Mouse (Mus musculus) E14TG2a.4 (cell line): ENCODE measurements around the gene Gpr35.
A peak's percentile ranks its signal among the peaks of the same experiment; 100 is the strongest.

Experiments used
- H3K27me3 ChIP-seq: 2 replicates; pipeline ENCODE4 v1.6.1; 2014; ENCODE audit warnings: low read length, control low read depth; ENCODE audit not compliant: insufficient read depth
- H3K36me3 ChIP-seq: 2 replicates; pipeline ENCODE4 v1.6.1; 2014; ENCODE audit warnings: low read length, control low read depth; ENCODE audit not compliant: insufficient read depth
- H3K4me1 ChIP-seq: replicated peaks from 2 replicates; pipeline ENCODE4 v1.6.1; 2014; ENCODE audit warnings: low read depth, low read length, control low read depth
- H3K4me3 ChIP-seq: replicated peaks from 2 replicates; pipeline ENCODE4 v1.5.1; 2014; ENCODE audit warnings: mild to moderate bottlenecking, low read length
- H3K9me3 ChIP-seq: 2 replicates; pipeline ENCODE4 v1.6.1; 2014; ENCODE audit warnings: low read length, control low read depth
- CTCF ChIP-seq: conservative IDR thresholded peaks from 2 replicates; pipeline ENCODE4 v1.5.1; 2014; ENCODE audit warnings: low read length
- NANOG ChIP-seq: IDR thresholded peaks from 2 replicates; pipeline ENCODE4 v1.6.1; 2014; ENCODE audit warnings: borderline replicate concordance, low read length, mixed read lengths
- POU5F1 ChIP-seq: IDR thresholded peaks from 2 replicates; pipeline ENCODE4 v1.6.1; 2014; ENCODE audit warnings: low read length, borderline replicate concordance

Gene Gpr35

DNA sequence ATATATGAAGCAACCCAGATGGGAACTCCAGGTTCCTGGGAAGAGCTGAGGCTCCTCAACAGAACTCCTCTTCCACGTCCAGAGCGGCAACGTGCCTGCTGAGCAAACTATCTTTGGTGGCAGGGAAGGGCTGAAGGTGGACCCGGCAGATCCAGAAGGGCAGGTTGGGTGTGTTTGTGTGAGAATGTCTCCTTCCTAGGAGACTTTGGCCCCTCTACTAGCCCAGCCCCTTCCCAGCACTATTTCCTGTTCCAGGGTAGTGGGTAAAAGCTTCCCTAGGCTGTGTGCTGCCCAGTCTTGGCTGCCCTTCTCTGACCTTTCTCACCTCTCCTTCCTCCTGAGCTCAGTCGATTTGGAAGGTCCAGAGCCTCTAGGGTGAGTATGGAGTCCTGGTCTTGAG, at the start of gene Gpr35:
Gene Gpr35, plus strand, starts transcription at position 259 of the 400 bp plus-strand sequence.
- Histone ChIP-seq H3K27me3 (no peaks in the 10 kb centered on the region), H3K4me1 (peaks cover 13% of the 10 kb centered on the region), H3K4me3 (no peak within 1 kb of the TSS), H3K36me3 (peaks cover 42% of the 10 kb centered on the region), H3K9me3 (no peaks in the 10 kb centered on the region)
- TF ChIP-seq NANOG = no peak
- no peak for TF ChIP-seq POU5F1
- no peak for TF ChIP-seq CTCF

DNA sequence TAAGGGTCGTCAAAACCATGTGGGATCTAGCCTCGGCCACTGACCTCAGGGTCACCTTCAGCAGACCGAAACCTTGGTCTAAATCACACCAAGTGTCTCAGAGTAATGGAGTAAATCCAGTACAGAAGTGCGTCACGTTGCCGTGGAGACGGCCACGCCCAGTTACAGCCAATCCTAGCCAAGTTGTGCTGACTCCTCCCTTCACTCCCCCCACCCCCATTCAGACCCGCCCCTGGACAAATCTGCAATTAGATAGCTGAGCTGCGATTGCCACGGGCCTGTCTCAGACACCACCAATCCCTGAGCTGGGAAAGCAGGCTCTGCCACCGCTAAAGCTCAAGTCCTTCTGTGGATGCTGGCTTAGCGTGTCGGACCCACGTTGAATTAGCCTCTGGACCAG, 47.9 kb upstream of the Gpr35 start, which contains the start of gene Ankmy1:
Gene Ankmy1, minus strand, starts transcription at position 121 of the 400 bp plus-strand sequence.
- TF ChIP-seq POU5F1 = no peak
- no peak for TF ChIP-seq NANOG
- no peak for TF ChIP-seq CTCF
- H3K36me3 ChIP-seq = peaks cover 8% of the 10 kb centered on the region
- H3K4me3 ChIP-seq = peak within 1 kb of the TSS; percentile 63
- peaks cover 32% of the 10 kb centered on the region for H3K4me1 ChIP-seq
- H3K27me3 ChIP-seq = peaks cover 32% of the 10 kb centered on the region
- no peaks in the 10 kb centered on the region for H3K9me3 ChIP-seq

DNA sequence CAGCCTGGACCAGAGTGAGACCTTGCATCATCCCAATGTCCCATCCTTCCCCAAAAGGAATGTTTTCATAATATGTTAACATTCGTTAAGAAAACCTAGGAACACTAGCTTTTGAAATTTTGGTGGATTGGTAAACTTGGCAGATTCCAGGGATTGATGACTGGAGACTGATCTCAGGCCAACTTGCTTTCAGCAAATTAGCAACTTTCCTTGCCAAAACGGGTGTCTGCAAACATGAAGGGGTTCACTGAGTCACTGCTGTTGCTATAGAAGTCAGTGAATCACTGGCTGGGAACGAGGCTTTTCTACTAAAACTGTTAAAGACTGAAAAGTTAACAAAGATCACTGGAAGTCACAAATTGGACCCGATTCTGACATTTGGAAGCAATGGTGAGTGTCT, 47.0 kb upstream of the Gpr35 start:
- Histone ChIP-seq H3K27me3 (peaks cover 32% of the 10 kb centered on the region), H3K4me1 (peaks cover 39% of the 10 kb centered on the region), H3K4me3 (no peak overlapping the region), H3K9me3 (no peaks in the 10 kb centered on the region), H3K36me3 (peaks cover 8% of the 10 kb centered on the region)
- no peak for TF ChIP-seq CTCF
- TF ChIP-seq NANOG = no peak
- TF ChIP-seq POU5F1 = no peak

DNA sequence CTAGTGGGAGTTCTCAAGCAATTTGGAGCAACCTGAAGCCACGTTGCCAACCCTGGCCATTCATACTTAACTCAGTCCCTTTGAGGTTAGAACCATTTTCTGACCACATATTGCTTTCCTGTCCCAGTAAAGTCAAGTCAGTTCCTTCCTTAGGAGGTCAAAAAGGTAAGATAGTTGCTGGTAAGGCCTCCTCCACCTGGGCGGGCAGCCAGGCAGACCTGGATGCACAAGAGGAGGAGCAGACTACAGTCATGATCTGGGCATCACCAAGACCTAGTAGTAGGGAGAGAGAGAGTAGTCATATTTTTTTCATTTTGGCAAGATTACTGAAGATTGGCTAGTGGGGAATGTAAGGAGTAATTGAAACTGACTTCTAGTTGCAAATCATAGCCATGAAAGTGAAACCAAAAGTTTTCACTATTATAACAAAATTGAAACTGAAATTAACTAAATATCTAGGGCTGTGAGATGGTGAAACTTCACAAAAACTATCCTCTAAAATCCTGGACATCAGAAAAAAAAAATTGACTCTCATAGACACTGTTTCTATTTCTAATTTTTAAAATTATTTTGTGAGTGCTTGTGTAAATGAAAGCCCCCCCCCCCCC, 44.9 kb upstream of the Gpr35 start:
- Histone ChIP-seq H3K36me3 (peaks cover 8% of the 10 kb centered on the region), H3K4me1 (peaks cover 45% of the 10 kb centered on the region), H3K4me3 (no peak overlapping the region), H3K9me3 (no peaks in the 10 kb centered on the region), H3K27me3 (peaks cover 33% of the 10 kb centered on the region)
- TF ChIP-seq CTCF = no peak
- TF ChIP-seq POU5F1 = no peak
- no peak for TF ChIP-seq NANOG

DNA sequence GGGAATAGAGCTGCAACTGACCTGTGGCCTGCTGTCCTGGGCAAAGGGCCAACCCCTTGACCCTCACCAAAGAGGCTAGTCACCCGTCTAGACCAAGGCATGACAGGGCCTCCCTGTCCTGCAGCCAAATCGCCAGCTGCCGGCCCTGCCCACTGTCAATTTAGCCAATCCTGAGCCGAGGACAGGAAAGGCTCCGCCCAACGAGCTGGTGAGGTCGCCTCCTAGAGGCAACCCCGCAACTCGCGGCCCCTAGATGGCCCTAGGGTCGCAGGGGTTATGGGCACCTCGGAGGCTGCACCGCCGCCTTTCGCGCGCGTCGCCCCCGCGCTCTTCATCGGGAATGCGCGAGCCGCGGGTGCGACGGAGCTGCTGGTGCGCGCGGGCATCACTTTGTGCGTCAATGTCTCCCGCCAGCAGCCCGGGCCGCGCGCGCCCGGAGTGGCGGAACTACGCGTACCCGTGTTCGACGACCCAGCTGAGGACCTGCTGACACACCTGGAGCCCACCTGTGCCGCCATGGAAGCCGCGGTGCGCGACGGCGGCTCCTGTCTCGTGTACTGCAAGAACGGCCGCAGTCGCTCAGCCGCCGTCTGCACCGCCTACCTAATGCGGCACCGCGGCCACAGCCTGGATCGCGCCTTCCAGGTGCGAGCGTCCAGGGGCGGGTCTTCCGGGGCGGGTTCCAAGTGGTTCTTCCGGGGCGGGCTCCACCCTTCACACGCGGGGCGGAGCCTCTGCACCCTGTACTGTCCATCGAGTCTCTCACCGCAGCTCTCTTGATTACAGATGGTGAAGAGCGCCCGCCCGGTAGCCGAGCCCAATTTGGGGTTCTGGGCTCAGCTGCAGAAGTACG, 43.7 kb upstream of the Gpr35 start, which contains the start of gene Dusp28:
Gene Dusp28, plus strand, starts transcription at position 203 of the 853 bp plus-strand sequence.
- TF ChIP-seq CTCF (no peak), NANOG (no peak), POU5F1 (no peak)

DNA sequence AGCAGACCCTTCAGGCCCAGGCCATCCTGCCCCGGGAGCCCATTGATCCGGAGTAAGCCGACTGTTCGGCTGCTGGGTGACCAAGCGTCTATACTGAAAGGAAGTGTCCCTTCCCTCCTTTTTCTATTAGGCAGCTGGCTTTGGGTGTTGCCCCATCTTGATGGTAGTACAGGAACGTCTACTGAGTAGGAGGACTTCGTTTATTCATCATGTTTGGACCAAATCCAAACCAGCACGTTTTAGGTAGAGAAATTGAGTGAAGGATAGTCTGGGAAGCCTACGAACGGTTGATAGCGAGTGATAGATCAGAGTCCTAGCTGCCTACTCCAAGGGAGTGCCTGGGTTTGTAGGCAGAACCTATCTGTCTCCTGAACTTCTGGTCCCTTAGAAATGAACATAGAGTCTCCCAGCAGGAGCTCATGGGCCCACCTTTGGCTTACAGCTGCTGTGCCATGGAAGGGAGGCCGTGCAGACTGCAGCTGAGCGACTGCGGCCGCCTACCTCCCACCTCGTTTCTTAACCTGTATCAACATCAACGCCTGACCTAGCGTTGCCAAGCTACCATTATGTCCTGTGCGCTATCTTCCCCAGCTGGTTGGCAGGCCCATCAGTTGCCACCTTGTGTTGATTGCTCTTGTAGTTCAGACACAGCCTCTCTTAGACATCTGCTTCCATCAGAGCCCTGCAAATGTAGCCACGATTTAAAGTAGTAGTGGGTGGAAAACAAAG, 42.9 kb upstream of the Gpr35 start:
- Histone ChIP-seq H3K4me3 (peak overlapping the region; percentile 94), H3K9me3 (no peaks in the 10 kb centered on the region), H3K4me1 (peaks cover 53% of the 10 kb centered on the region), H3K36me3 (peaks cover 8% of the 10 kb centered on the region), H3K27me3 (peaks cover 34% of the 10 kb centered on the region)
- TF ChIP-seq CTCF = no peak
- no peak for TF ChIP-seq POU5F1
- TF ChIP-seq NANOG = no peak

More for the DNA sequence above, 43.7 kb upstream of the Gpr35 start, which contains the start of gene Dusp28:
- peaks cover 53% of the 10 kb centered on the region for H3K4me1 ChIP-seq
- no peaks in the 10 kb centered on the region for H3K9me3 ChIP-seq
- peak within 1 kb of the TSS; percentile 94 for H3K4me3 ChIP-seq
- peaks cover 8% of the 10 kb centered on the region for H3K36me3 ChIP-seq
- H3K27me3 ChIP-seq = peaks cover 31% of the 10 kb centered on the region

DNA sequence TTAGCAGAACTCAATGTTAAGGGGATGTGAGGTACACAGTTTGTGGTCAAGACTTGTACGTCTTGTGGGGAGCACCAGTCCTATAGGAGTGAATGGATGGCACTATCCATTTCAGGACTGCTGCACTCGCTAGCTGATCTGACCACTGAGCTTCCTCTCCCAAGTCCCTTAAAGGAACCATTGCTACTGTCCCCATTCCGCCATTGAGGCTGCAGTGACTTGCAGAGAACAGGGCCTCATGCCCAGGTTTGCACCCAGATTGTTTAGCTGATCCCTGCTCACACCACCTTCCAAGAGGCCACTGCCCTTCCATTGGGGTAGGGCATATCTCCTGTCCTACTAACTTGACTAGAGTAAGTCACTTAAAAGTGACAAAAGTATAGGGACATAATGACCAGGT, 42.0 kb upstream of the Gpr35 start:
- H3K27me3 ChIP-seq = peaks cover 37% of the 10 kb centered on the region
- H3K9me3 ChIP-seq = no peaks in the 10 kb centered on the region

DNA sequence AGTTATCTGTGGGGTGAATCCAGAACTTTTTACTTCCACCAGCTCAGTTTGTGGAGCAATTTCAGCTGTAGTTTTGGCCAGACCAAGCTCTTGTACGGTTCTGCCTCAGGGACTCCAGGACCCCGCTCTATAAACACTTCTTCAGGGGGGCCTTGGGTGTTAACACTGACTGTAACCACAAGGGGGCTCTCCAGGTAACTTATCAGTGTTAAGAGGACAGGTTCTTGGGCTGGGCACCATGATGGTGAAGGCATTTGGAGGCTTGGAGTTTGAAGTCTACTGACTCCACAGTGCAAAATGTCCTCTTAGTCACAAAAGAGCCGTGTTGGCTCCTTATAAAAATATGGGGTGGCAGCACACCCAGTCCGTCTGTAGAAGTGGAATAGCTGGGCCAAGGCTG, 41.6 kb upstream of the Gpr35 start:
- TF ChIP-seq CTCF (peak; percentile 60), NANOG (no peak)
- Histone ChIP-seq H3K9me3 (no peaks in the 10 kb centered on the region), H3K4me1 (peaks cover 46% of the 10 kb centered on the region), H3K27me3 (peaks cover 37% of the 10 kb centered on the region), H3K36me3 (peaks cover 8% of the 10 kb centered on the region), H3K4me3 (no peak overlapping the region)

More for the DNA sequence above, 42.0 kb upstream of the Gpr35 start:
- Histone ChIP-seq H3K4me1 (peaks cover 45% of the 10 kb centered on the region), H3K4me3 (no peak overlapping the region), H3K36me3 (peaks cover 8% of the 10 kb centered on the region)
- no peak for TF ChIP-seq CTCF
- TF ChIP-seq NANOG = no peak
- TF ChIP-seq POU5F1 = no peak
